Mouse (Mus musculus): ENCODE measurements around the gene 1700001P01Rik. TPM values are rescaled to one million over a fixed set of nuclear protein-coding genes. Genes with fewer than 3 reads are reported as not detected.

Gene 1700001P01Rik
- polyA plus RNA-seq, 1 experiment from 2014 or later, result 0.44 TPM

DNA sequence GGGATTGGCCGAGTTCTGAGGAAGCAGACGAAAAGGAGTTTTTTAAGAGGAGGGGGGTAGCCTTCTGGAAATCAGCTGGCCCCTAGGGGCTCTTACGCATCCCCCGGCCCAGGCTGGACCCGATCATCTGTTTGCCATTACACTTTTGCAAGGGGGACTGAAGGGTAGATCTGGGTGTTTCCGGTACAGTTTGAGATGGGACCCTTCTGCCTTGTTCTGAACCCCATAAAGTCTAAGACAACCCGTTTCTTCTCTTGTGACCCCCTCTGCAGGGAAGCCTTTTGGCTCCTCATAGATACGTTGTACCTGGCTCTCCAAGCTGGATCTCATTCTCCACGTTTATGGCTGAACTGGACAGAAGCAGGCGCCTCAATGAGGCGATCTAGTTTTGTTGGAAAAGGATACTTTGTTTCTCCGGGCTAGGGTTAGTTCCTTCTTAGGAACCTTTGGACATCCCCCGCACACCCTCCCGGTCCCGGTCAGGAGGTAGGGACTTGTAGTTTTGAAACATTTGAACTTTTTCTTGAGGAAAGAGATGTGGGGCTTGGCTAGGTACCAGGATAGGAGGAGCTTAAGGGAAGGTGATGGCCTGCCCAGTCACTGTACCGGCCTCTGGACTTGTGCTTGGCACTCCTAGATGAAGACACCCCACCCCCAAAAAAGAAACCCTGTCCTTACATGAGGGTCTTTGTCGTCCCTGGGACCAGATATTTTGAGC lies 25.1 kb upstream of the 1700001P01Rik start:
- Histone ChIP-seq H3K9ac (ENCODE audit: low read length) (peak overlapping the region; percentile 83), H3K36me3 (ENCODE audit: control insufficient read depth, insufficient read depth, low read length) (no peaks in the 10 kb centered on the region), H3K27ac (ENCODE audit: low read depth, low read length) (peak overlapping the region; percentile 55), H3K4me1 (replicated peaks; ENCODE audit: control insufficient read depth, insufficient read depth, low read length) (peaks cover 18% of the 10 kb centered on the region), H3K4me3 (ENCODE audit: low read depth, low read length) (peak overlapping the region; percentile 72), H3K4me2 (ENCODE audit: low read depth, low read length, severe bottlenecking) (peak overlapping the region; percentile 76), H3K27me3 (ENCODE audit: control insufficient read depth, insufficient read depth, low read length) (no peaks in the 10 kb centered on the region), H3K9me3 (ENCODE audit: control insufficient read depth, low read length) (no peaks in the 10 kb centered on the region)
- DNase-seq (ENCODE audit: low spot score), result no peak
- WGBS, result 6% methylated on average over 17 of the region's 17 CpGs
- no peak for ATAC-seq (replicated peaks; ENCODE audit: low FRiP score)

GRCm38 (mm10) chr11:97799994-97800690 lies 24.4 kb upstream of the 1700001P01Rik start:
- Histone ChIP-seq H3K4me3 (ENCODE audit: low read depth, low read length) (peak overlapping the region; percentile 72), H3K27ac (ENCODE audit: low read depth, low read length) (peak overlapping the region; percentile 55), H3K27me3 (ENCODE audit: control insufficient read depth, insufficient read depth, low read length) (no peaks in the 10 kb centered on the region), H3K4me1 (replicated peaks; ENCODE audit: control insufficient read depth, insufficient read depth, low read length) (peaks cover 16% of the 10 kb centered on the region), H3K9me3 (ENCODE audit: control insufficient read depth, low read length) (no peaks in the 10 kb centered on the region), H3K9ac (ENCODE audit: low read length) (peak overlapping the region; percentile 83), H3K4me2 (ENCODE audit: low read depth, low read length, severe bottlenecking) (peak overlapping the region; percentile 76), H3K36me3 (ENCODE audit: control insufficient read depth, insufficient read depth, low read length) (no peaks in the 10 kb centered on the region)
- DNase-seq (ENCODE audit: low spot score), result peak; percentile 85
- peak; percentile 76 for ATAC-seq (replicated peaks; ENCODE audit: low FRiP score)
- under 1% methylated on average over 23 of the region's 43 CpGs for WGBS

DNA sequence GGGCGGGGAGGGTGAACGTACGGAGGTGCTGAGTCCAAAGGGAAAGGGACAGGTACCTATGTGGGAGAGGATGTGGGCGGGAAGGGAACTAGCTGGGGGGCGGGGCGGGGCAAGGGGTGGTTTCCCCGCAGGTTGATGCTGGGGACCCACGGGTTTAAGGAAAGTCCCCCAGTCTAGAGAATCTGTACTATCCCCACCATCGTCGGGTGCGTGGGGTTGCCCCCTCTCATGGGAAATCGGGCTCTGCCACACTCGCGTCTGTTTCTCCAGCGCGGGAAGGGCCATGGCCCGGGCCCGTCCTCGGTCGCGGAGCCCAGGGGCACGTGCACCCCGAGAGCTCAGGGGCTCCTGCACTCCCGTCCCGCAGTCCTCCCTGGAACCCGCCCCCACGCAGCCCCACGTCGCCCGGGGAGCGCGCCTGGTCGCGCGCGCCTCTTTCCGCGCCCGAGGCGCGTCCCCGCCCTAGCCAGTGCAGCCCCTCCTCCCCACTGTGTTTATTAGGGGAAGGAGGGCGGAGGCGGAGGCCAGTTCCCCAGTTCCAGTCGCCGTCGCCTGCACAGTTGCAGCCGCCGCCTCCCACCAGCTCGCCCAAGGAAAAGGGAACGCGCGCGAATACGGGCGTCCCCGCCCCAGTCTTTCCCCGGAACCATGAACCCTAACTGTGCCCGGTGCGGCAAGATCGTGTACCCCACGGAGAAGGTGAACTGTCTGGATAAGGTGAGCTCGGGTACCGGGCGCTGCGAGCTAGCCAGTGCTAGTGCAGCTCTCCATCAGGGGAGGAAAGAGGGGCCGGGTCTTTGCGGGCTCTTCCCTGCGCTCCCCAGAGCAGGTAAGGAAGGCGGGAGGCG lies 23.7 kb upstream of the 1700001P01Rik start:
- peak overlapping the region; percentile 83 for H3K9ac ChIP-seq (ENCODE audit: low read length)
- H3K4me3 ChIP-seq (ENCODE audit: low read depth, low read length), result peak overlapping the region; percentile 72
- no peaks in the 10 kb centered on the region for H3K27me3 ChIP-seq (ENCODE audit: control insufficient read depth, insufficient read depth, low read length)
- H3K4me2 ChIP-seq (ENCODE audit: low read depth, low read length, severe bottlenecking), result peak overlapping the region; percentile 76
- whole genome bisulfite sequencing, result under 1% methylated on average over 68 of the region's 71 CpGs
- H3K9me3 ChIP-seq (ENCODE audit: control insufficient read depth, low read length), result no peaks in the 10 kb centered on the region
- ATAC-seq (replicated peaks; ENCODE audit: low FRiP score) (peak; percentile 86), DNase-seq (ENCODE audit: low spot score) (peak; percentile 90)
- no peaks in the 10 kb centered on the region for H3K36me3 ChIP-seq (ENCODE audit: control insufficient read depth, insufficient read depth, low read length)
- peaks cover 10% of the 10 kb centered on the region for H3K4me1 ChIP-seq (replicated peaks; ENCODE audit: control insufficient read depth, insufficient read depth, low read length)
- H3K27ac ChIP-seq (ENCODE audit: low read depth, low read length), result peak overlapping the region; percentile 55

- DNase-seq (ENCODE audit: low spot score) (peak; percentile 94), ATAC-seq (replicated peaks; ENCODE audit: low FRiP score) (peak; percentile 58)
- no peaks in the 10 kb centered on the region for H3K36me3 ChIP-seq (ENCODE audit: control insufficient read depth, insufficient read depth, low read length)
- no peaks in the 10 kb centered on the region for H3K9me3 ChIP-seq (ENCODE audit: control insufficient read depth, low read length)
- peak within 1 kb of the TSS; percentile 83 for H3K9ac ChIP-seq (ENCODE audit: low read length)
- peak within 1 kb of the TSS; percentile 76 for H3K4me2 ChIP-seq (ENCODE audit: low read depth, low read length, severe bottlenecking)
- H3K4me1 ChIP-seq (replicated peaks; ENCODE audit: control insufficient read depth, insufficient read depth, low read length), result peaks cover 10% of the 10 kb centered on the region
- H3K27me3 ChIP-seq (ENCODE audit: control insufficient read depth, insufficient read depth, low read length), result no peaks in the 10 kb centered on the region
- peak within 1 kb of the TSS; percentile 72 for H3K4me3 ChIP-seq (ENCODE audit: low read depth, low read length)
- H3K27ac ChIP-seq (ENCODE audit: low read depth, low read length), result peak within 1 kb of the TSS; percentile 55
- 1% methylated on average over 11 of the region's 11 CpGs for WGBS
Measured at GRCm38 (mm10) chr11:97798782-97799145, 23.0 kb upstream of the 1700001P01Rik start, which contains the start of gene Lasp1. Gene Lasp1 (plus strand): TSS chr11:97799000.

GRCm38 (mm10) chr11:97798083-97798435 lies 22.3 kb upstream of the 1700001P01Rik start:
- DNase-seq (ENCODE audit: low spot score), result no peak
- peak overlapping the region; percentile 12; the same call in 1 of the 2 replicates for H3K4me2 ChIP-seq (ENCODE audit: low read depth, low read length, severe bottlenecking)
- 37% methylated on average over 8 of the region's 8 CpGs for whole genome bisulfite sequencing

DNA sequence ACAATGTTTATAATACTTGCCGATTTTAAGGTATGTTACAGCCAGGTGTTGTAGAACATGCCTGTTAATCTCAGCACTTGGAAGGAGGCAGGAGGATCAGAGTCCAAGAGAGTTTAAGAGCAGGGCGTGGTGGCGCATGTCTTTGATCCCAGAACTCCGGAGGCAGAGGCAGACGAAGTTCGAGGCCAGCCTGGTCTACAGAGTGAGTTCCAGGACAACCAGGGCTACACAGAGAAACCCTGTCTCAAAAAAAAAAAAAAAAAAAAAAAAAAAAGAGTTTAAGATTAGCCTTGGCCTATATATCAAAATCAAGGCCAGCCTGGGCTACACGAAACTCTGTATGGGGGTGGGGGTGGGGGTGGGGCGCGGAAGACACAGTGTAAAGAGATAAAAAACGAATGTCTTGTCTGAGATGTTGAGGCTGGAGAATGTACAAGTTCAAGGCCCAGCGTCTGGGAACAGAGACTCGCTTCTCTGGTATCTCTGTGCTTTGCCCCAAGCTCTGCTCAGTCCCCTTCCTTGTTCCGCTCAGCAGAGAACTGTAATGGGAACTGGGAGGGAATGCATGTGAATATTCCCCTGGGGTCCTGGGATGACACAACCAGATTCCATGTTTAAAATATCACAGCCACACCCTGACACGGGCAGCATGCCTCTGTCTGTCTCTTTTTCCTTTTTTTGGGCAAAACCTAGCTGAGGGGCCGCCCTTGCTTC lies 21.8 kb upstream of the 1700001P01Rik start:
- Histone ChIP-seq H3K36me3 (ENCODE audit: control insufficient read depth, insufficient read depth, low read length) (no peaks in the 10 kb centered on the region), H3K27me3 (ENCODE audit: control insufficient read depth, insufficient read depth, low read length) (no peaks in the 10 kb centered on the region), H3K27ac (ENCODE audit: low read depth, low read length) (no peak overlapping the region), H3K4me3 (ENCODE audit: low read depth, low read length) (no peak overlapping the region), H3K4me2 (ENCODE audit: low read depth, low read length, severe bottlenecking) (no peak overlapping the region), H3K9me3 (ENCODE audit: control insufficient read depth, low read length) (no peaks in the 10 kb centered on the region), H3K9ac (ENCODE audit: low read length) (no peak overlapping the region), H3K4me1 (replicated peaks; ENCODE audit: control insufficient read depth, insufficient read depth, low read length) (peaks cover 10% of the 10 kb centered on the region)
- WGBS, result 58% methylated on average over 15 of the region's 15 CpGs
- peak; percentile 52 for DNase-seq (ENCODE audit: low spot score)
- ATAC-seq (replicated peaks; ENCODE audit: low FRiP score), result no peak

More at GRCm38 (mm10) chr11:97798083-97798435, 22.3 kb upstream of the 1700001P01Rik start:
- H3K27me3 ChIP-seq (ENCODE audit: control insufficient read depth, insufficient read depth, low read length), result no peaks in the 10 kb centered on the region
- H3K36me3 ChIP-seq (ENCODE audit: control insufficient read depth, insufficient read depth, low read length), result no peaks in the 10 kb centered on the region
- peaks cover 10% of the 10 kb centered on the region for H3K4me1 ChIP-seq (replicated peaks; ENCODE audit: control insufficient read depth, insufficient read depth, low read length)
- H3K9me3 ChIP-seq (ENCODE audit: control insufficient read depth, low read length), result no peaks in the 10 kb centered on the region
- no peak for ATAC-seq (replicated peaks; ENCODE audit: low FRiP score)
- H3K4me3 ChIP-seq (ENCODE audit: low read depth, low read length), result no peak overlapping the region
- H3K9ac ChIP-seq (ENCODE audit: low read length), result no peak overlapping the region
- no peak overlapping the region for H3K27ac ChIP-seq (ENCODE audit: low read depth, low read length)

DNA sequence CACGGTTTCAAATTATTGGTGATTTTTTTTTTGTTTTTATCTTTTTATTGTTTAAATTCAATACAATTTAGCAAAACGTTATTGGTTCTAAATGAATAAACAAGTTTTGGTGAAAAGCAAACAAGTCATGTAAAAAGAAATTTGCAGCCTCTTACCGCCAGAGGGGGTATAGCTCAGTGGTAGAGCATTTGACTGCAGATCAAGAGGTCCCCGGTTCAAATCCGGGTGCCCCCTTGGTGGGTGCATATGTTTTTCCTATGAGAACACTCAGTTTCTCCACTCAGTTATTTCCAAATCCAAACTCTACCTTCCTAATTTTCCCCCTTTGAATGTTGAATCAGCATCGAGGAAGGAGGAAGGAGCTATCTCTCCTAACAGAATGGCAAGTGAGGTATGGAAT lies 21.2 kb upstream of the 1700001P01Rik start:
- DNase-seq (ENCODE audit: low spot score) (peak; percentile 80), ATAC-seq (replicated peaks; ENCODE audit: low FRiP score) (no peak)
- Histone ChIP-seq H3K27ac (ENCODE audit: low read depth, low read length) (no peak overlapping the region), H3K9ac (ENCODE audit: low read length) (no peak overlapping the region), H3K4me1 (replicated peaks; ENCODE audit: control insufficient read depth, insufficient read depth, low read length) (peaks cover 8% of the 10 kb centered on the region), H3K9me3 (ENCODE audit: control insufficient read depth, low read length) (no peaks in the 10 kb centered on the region), H3K4me2 (ENCODE audit: low read depth, low read length, severe bottlenecking) (no peak overlapping the region), H3K27me3 (ENCODE audit: control insufficient read depth, insufficient read depth, low read length) (no peaks in the 10 kb centered on the region), H3K4me3 (ENCODE audit: low read depth, low read length) (no peak overlapping the region), H3K36me3 (ENCODE audit: control insufficient read depth, insufficient read depth, low read length) (no peaks in the 10 kb centered on the region)
- WGBS, result 3% methylated on average over 6 of the region's 6 CpGs

- no peak overlapping the region for H3K4me3 ChIP-seq (ENCODE audit: low read depth, low read length)
- H3K9me3 ChIP-seq (ENCODE audit: control insufficient read depth, low read length), result no peaks in the 10 kb centered on the region
- no peak for ATAC-seq (replicated peaks; ENCODE audit: low FRiP score)
- no peak overlapping the region for H3K9ac ChIP-seq (ENCODE audit: low read length)
- no peak overlapping the region for H3K27ac ChIP-seq (ENCODE audit: low read depth, low read length)
- H3K4me1 ChIP-seq (replicated peaks; ENCODE audit: control insufficient read depth, insufficient read depth, low read length), result no peaks in the 10 kb centered on the region
- DNase-seq (ENCODE audit: low spot score), result no peak
- no peaks in the 10 kb centered on the region for H3K27me3 ChIP-seq (ENCODE audit: control insufficient read depth, insufficient read depth, low read length)
- 1% methylated on average over 2 of the region's 2 CpGs for WGBS
- no peak overlapping the region for H3K4me2 ChIP-seq (ENCODE audit: low read depth, low read length, severe bottlenecking)
- no peaks in the 10 kb centered on the region for H3K36me3 ChIP-seq (ENCODE audit: control insufficient read depth, insufficient read depth, low read length)
Measured at GRCm38 (mm10) chr11:97793165-97793564, 17.4 kb upstream of the 1700001P01Rik start.

Measured in forebrain, embryonic 11.5 days (tissue).